Mouse (Mus musculus) left cerebral cortex, adult 8-10 months (tissue): ENCODE measurements around the gene Chrna1. TPM values are rescaled to one million over a fixed set of nuclear protein-coding genes. Genes with fewer than 3 reads are reported as not detected.
"Not testable (repeated sequence)": the region's sequence is repeated elsewhere in the genome, so short reads cannot be mapped to it uniquely, and the experiment has no call there.

ENCODE experiments used
- DNase-seq, 2 experiments: peaks; one replicate each; pipeline ENCODE4 v3.0.0; 2022; ENCODE audit warnings: low spot score in 2 of 2
- total RNA-seq, 4 experiments: library from RNA; stranded (reverse); gene quantifications; 2 replicates each; pipeline ENCODE4 v1.2.4; 2022

The Chrna1 gene
- total RNA-seq, 4 experiments from 2014 or later, result 0.13 to 0.21 (median 0.19) TPM

DNA sequence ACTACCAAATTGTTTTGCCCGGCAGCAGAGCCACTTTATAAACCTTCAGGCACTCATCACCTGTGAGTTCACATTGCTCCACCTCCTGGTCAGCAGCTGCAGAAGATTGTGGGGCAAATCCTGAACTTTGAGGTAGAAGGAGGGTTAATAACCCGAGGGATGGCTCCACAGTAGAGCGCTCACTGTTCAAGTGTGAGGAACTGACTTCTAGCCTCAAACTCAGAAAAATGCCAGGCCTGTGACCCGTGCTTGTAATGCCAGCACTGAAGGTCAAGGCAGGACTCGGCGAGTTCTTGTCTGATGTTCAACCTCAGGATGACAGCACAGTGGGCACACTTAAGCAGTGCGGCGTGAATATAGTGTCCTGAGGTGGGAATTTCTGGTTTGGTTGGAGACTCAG is 22.2 kb downstream of the Chrna1 start:
- DNase-seq, result no peak

DNA sequence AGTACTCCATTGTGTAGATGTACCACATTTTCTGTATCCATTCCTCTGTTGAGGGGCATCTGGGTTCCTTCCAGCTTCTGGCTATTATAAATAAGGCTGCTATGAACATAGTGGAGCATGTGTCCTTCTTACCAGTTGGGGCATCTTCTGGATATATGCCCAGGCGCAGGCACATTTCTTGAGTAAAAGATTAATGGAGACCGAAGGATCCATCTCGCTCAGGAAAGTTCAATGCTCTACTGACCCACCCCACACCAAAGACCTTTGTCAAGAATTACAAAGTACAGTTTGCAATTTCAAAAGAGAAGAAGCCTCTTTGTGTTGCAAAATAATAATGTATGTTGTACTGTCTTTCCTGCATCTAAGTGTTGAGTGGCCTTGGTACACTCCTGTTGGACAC is 23.1 kb downstream of the Chrna1 start:
- DNase-seq, result not testable (repeated sequence)

DNA sequence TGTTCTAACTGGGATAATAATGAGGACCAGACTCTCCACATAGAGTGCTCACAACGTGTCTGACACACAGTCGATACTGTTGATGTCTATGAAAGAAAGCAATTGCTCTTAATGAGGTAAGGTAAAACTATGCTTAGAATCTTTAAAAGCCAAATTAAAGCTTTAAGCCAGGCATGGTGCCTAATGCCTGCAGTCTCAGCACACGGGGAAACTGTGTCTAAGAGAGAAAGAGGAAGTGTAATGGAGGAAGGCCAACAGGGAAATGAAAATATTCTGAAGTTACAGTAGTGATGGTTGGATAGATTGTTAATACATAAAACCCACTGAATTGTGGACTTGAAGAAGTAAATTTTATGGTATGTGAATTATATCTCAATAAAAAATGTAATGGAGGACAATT is 25.7 kb downstream of the Chrna1 start:
- no peak for DNase-seq

- DNase-seq, result no peak
Observed at GRCm38 (mm10) chr2:73552926-73553325, 27.2 kb downstream of the Chrna1 start.

DNA sequence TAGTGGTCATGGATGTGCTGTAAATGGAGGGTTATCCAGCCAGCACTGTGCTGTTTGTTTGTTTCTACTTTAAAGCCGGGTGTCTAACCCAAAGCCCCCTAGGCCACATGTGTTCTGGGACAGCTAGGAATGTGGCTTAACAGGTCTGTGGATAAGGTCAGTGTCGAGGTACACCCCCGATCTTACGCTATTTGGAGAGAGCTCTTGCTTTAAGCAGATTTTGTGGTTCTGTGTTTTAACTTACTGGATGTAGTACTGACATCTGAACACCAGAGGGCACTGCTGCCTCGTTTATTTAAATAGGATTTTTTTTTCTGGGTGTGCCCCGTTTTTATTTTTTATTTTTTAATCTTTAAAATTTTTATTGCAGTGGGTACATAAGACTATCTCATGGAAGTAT is 29.4 kb downstream of the Chrna1 start:
- DNase-seq, result no peak

DNA sequence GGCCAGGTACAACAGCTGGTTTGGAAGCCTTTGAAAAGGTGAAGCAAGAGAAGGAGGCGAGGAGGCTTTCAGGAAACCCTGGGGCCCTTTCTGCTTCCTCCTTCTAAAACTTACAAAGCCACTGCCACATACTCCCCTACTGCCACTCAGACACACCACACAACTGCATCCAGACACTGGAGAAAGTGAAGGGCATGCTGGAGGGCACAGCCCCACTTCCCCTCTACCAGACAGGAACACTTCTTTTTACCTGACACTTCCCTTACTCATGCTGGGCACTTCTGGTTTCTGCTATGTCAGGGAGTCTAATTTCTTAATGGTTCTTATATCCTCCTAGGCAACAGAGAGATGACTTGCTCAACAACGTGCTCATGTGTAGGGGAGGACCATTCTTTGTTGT is 31.6 kb downstream of the Chrna1 start:
- DNase-seq, result no peak

- DNase-seq, result no peak
Observed at GRCm38 (mm10) chr2:73547256-73547655, 32.9 kb downstream of the Chrna1 start.

DNA sequence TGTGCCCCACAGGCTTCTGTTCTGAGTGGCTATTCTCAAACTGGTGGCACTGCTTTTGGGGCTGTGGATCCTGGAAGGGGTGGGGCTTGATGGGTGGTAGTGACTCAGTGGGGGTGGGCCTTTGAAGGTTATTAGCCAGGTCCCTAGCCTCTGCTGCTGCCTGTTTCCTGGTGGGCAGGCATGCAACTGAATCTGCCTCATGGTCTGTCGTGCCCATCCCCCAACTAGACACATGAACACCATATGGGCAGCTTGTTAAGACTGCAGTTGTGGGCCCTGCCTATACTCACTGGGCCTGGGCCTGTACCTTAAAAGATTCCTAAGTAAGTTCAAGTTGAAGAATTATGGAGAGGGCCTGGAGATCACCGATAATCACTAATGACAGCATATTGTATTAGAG is 34.6 kb downstream of the Chrna1 start:
- no peak for DNase-seq

DNA sequence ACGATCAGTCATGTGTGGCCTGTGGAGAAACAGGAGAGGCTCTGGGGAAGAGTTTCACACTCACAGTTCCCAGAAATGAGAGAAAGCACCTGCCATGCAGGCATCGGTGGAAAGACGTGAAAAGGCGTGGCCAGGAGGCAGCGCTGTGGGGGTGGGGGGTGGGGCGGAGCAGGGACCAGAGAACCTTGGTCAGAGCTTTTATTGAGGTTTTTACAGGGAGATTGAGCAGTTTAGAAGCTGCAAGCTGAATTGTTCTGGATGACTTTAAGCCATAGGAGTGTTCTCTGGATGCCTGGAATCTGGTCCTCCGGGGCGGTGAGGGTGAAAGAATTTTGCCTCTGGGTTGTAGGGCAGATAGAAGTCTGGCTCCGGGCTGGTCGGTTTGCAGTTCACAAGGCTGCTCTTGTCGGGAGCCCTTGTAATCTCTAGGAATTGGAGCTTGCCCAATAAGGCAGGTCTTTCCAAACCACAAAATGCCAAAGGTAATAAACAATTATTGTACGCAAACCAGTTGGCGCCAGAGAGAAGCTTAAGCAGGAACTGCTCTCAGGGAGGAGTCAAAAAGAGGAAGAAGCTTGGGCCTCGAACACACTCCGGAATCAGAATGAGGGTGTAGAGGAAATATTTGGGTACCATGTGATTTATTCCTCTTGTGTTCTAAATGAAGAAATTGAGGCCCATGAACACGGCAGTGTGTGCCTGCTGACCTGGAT is 39.5 kb downstream of the Chrna1 start:
- no peak for DNase-seq

- DNase-seq, result no peak
Observed at GRCm38 (mm10) chr2:73539697-73540096, 40.4 kb downstream of the Chrna1 start.

- no peak for DNase-seq
Observed at GRCm38 (mm10) chr2:73539141-73539540, 41.0 kb downstream of the Chrna1 start.

DNA sequence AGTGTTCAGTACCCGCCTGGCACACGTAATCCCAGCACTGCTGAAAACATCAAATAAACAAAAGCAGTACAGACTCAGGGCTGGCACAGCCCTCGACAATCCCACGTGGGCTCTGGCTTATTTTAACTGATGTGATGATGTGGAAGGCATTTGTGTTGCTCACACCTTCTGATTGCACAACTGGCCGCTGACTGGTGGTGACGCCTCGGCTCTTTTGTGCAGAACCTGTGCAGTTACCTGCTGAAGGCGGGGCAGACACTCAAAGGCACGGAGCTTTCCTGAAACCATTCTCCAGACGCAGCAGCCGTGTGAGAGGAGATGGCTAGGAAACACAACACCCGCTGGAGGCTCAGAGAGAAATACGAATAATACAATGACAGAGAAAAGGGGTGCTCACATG is 41.5 kb downstream of the Chrna1 start:
- DNase-seq, result no peak

DNA sequence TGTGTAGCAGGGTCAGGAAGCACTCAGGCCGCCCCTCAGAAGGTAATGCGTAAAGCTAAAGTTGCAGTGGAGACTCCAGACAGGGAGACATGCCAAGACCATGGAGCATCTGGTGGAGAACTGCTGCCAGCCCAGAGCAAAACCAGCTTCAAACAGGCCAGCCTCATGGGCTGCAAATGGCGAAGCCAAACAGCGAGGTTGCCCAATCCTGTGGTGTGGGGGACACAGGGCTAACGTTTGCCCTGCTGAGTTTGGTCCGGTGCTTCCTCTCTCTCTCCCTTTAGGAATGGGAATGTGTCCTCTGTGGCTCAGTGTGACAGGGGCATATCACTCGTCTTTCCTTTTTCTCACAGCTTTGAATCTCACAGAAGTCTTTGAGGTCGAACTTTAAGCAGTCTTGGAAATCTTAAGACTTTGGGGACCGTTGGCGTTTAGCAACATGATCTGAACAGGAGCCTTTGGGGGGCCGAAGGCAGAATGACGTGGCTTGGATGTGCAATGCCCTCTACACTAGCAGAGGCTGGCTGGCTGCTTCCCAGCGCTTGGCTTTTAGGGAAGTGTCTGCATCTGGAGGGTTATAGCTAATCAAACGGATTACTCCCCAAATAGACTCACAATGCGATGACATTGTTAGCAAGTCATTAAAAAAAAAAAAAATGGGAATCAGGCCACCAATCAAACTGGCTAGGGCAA is 43.9 kb downstream of the Chrna1 start:
- DNase-seq, result no peak

DNA sequence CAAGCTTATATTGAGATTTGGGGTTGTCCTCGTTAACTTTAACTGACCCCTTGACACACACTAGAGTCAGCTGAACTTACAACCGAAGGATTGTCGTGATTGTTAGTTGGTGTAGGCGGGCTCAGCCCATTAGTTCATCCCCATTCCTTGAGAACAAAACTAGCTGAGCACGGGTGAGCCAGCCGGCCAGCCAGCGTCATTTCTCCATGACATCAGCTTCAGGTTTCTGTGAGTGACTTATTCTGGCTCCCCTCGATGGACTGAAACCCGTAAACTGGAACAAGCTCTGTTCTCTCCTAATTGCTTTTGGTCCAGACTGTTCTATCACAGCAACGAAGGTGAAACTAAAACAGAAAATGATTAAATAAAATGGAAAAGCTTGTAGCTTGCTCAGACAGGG is 45.4 kb downstream of the Chrna1 start:
- DNase-seq, result no peak

DNA sequence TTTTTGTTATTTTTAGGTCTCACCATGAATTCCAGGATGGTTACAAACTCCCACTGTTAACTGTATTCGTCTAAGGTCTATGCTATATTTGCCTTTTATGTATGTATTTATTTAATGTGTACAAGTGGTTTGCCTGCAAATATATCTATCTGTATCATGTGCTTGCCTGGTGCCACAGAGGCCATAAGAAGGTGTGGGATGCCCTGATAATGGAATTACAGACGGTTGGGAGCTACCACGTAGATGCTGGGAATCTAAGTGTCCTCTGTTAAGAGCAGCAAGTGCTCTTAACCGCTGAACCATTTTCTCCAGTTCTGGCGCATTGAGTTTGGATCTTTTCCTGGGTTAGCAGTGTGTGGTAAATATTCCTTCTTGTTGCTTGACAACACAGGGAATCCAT is 49.7 kb downstream of the Chrna1 start:
- no peak for DNase-seq

DNA sequence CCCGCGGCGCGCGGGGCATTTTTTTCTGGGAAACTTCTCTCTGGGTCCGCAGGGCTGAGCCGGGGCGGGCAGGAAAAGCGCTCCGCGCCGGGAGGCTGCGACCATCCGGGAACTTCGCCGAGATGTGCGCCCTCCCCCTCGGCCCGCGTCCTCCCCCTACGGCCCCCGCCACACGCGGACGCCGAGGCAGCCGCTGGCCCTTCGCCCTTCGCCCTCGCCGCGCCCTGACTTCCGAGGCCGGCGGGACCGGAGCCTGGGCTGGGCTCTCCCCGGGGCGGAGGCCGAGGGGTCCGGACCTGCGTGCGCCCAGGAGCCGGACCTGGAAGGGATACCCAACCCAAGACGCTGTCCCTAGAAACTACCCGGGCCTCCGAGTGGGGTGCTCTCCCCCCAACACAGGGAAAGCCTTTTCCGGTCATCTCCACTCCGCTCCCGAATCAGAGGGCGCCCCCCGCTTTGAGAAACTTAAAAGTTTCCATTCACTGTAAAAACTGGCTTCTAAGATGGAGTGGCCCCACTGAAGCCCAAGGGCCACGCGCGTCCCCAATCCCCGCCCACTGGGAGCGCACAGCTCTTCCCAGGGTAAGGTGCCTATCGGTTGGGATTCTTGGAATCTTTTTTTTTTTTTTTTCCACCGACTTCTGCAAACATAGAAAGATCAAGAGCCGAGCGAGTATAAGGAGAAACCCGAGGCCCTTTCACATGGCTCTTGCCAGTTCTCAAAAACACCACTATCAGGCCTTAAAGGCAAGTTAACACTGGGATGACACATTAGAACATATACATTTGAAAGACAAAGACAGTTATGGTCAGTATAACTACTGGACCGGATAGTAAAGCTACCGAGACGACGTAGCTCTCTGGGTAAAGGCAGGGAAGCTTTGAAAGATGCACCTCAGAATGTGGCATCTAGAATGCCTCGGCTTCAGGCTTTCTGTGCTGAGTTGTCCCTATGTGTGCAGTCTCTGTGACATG is 50.5 kb downstream of the Chrna1 start, which contains the start of gene Wipf1:
Gene Wipf1, minus strand, starts transcription at position 379 of the 975 bp plus-strand sequence.
- peak; percentile 43 to 53 for DNase-seq

- DNase-seq, result peak in 1 of 2 experiments; percentile 18
Observed at GRCm38 (mm10) chr2:73528516-73529355, 51.4 kb downstream of the Chrna1 start.

- no peak for DNase-seq
Observed at GRCm38 (mm10) chr2:73527956-73528355, 52.2 kb downstream of the Chrna1 start.

GRCm38 (mm10) chr2:73526691-73527090 is 53.4 kb downstream of the Chrna1 start:
- no peak for DNase-seq

DNA sequence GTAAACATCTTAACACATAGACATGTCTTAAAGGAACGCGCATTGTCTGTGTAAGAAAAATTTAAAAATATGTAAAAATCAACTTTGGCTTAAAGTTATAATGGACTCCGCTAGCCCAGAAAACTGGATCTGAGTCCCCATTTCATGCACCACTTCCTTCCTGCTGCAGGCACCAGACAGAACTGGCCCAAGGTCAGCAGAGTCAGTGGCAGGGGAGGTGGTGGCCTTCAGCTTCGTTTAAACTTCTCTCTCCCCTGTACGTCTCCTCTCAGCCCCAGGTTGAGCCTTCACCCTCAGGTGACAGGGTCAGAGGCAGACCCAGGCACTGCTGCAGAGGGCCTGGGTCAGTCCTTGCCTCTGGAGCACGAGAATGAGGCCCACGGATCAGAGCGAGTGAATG is 57.2 kb downstream of the Chrna1 start:
- DNase-seq, result no peak

- DNase-seq, result no peak
Observed at GRCm38 (mm10) chr2:73522336-73522735, 57.8 kb downstream of the Chrna1 start.
